Mouse (Mus musculus): ENCODE results near the gene Capza2.
"Not testable (repeated sequence)": the region's sequence is repeated elsewhere in the genome, so short reads cannot be mapped to it uniquely, and the experiment has no call there.

Gene Capza2

DNA sequence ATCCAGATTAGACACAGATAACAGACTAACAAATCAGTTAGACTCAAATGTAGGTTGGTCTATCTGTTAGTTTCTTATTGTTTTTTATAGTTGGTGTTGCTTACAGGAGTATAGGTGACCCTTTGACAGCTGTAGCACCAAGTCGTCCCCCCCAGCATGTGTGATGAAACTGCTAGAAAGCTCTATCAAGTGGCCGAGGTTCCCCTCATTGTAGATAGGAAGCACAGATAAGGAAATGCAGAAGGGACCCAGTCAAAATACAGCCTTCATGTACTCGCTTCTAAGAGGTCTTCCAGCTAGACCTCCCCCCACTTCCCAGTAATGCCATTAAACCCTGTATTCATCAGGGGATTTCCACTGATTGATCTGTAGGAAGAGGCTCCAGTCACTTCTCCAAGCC, 6.7 kb downstream of the Capza2 start:
- no peak for DNase-seq

GRCm38 (mm10) chr6:17646107-17646506, 10.1 kb downstream of the Capza2 start:
- no peak for DNase-seq

DNA sequence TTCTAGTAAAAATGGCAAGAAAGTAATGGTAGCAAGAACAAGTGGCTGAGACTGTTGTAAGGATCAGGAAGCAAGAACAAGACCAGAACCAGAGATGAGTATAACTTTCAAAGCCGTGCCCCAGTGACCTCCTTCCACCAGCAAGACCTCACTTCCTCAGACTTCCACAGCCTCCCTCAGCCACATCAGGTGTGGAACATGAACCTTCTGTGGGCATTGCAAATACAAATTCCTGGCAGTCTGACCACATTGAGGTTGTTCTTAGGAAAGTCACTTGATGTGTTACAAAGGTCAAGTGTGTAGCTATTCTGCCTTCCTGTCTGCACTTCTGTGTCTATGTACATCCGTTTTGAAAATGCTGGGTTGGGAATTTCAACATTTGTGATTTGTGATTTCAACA, 16.1 kb downstream of the Capza2 start:
- no peak for DNase-seq

DNA sequence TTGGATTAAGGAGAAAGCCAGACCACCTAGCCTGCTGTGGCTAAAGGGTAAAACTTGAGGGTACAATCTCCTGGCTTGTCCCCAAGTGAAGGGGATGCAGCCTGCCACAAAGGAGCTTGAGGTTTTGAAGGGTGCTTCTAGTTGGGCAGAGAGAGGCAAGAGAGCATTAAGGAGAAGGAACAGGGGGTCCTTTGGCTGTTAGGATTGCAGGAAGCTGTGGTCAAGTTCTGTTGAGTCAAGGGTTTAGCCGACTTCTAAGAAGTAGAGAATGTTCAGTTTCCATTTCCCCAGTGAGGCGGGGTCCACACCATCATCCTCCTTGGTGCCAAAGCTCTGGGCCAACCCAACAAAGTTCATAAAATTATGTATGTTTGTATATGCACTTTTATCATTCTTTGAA, 19.0 kb downstream of the Capza2 start:
- DNase-seq = no peak

- no peak for DNase-seq
Measured at GRCm38 (mm10) chr6:17657308-17657707, 21.3 kb downstream of the Capza2 start.

GRCm38 (mm10) chr6:17665348-17665747, 29.3 kb downstream of the Capza2 start:
- DNase-seq = no peak

DNA sequence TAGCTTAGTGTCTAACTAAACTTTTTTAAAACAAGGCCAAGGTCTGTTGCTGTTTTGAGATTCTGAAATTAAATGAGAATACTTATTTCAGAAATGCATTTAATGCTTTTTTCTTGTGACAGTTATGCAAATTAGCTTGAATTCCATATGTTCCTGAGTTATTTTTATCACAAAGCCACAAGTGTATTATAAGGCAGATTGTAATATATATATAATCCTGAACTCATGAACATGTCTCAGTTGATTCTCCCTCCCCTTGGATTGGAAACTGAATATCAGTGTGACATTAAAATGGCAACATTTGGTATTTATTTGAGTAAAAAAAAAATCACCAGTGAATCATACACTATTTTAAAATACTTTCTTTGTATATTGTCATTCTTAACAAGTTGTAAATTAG, 30.0 kb downstream of the Capza2 start:
- no peak for DNase-seq

DNA sequence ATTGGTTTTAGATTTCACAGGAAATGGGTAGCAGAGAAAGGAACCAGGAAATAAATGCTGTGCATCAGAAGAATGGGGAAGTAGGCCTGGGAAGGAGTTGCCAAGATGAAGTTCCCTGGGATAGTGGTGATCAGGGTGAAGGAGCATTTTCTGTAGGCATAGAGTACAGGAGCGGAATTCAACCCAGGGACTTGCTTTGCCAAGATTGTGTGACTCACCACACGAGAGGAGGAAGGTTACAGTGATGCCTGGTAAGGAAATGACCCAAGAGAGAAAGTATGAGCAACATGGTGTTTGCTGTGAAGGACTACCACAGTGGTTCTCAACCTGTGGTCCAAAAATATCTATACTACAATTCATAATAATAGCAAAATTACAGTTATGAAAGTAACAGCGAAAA, 31.8 kb downstream of the Capza2 start:
- no peak for DNase-seq

DNA sequence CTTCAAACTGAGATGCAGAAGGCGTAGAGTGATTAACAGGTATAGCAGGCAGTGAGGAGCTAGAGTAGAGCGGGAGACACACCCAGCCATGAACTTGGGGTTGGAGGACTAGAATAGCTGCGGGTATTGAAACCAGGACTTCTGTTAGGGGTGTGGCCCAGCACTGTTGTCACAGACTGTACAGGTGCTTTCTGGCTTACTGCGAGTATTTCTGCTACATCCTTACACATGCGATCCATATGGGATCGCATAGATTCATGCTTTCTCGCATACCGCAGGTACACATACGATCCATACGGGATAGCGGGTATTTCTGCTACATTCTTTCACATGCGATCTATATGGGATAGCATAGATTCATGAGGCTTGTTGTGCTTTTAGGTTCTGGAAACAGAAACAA, 32.3 kb downstream of the Capza2 start:
- DNase-seq = no peak

- no peak for DNase-seq
Measured at GRCm38 (mm10) chr6:17669826-17670225, 33.8 kb downstream of the Capza2 start.

- peak; percentile 67 for DNase-seq
Measured at GRCm38 (mm10) chr6:17675019-17675756, 39.2 kb downstream of the Capza2 start.

- DNase-seq = no peak
Measured at GRCm38 (mm10) chr6:17677008-17677407, 41.0 kb downstream of the Capza2 start.

DNA sequence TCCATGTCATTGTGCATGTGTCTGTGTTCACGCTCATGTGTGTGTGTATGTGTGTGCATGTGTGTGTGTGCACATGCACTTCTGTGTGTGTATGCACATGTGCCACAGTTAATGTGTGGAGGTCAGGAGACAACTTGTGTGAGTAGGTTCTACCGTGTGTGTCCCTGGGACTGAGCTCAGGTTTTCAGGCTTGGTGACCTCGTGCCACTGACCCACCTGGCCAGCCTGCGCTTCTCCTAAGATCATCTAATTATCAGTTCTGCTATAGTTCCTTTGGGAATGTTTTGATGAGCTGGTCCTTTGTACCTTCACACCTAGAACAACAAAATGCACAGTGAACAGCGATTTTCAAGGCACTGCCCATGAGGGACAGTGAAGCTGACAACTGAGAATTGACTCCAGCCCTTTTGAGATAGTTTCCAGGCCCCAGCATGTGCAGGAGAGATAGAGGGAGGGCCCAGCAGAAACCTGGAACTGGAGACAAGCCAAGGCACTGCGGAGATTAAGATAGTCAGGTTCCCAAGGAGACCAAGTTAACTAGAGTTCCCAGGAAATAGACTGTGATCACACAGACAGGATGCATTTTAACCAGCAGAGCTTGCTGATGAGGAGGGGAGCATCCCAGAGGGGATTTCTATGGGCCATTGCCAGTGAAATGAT, 44.4 kb downstream of the Capza2 start:
- DNase-seq = no peak

- DNase-seq = no peak
Measured at GRCm38 (mm10) chr6:17681810-17682209, 45.8 kb downstream of the Capza2 start.

DNA sequence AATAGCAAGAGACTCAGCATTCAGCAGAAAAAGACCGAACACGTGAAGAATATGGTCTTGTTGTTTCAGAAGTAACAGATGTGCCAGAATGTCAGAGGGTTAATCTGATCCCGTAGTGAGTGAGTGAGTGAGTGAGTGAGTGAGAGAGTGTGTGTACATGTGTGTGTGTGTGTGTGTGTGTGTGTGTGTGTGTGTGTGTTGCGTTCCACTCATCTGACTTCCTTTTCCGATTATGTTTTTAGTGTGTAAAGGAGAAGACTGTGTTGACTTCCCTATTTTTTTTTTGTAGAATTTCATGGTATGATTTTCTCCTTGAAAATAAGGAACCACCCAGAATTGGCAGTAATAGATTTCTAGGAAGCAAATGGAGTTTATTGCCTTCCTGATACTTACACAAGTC, 52.6 kb downstream of the Capza2 start:
- DNase-seq = no peak

DNA sequence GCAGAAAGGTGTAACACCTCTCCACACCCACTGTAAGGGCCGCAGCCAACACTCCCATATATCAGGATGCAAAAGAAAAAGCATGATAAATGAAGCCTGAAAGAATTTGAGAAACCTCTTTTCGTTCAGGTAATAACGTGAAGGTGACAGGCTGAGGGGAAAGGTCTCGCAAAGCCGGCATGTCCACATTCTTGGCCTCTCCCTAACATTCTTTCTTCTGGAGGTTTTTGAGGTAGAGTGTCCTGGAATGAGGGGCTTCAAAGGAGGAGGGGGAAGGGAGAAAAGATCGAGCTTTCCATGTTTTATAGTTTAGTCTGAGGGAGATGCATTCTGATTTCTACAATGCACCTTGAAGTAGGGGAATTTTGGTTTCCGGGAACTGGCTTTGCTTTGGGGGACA, 56.6 kb downstream of the Capza2 start, which contains the start of gene St7:
St7 (plus strand) TSS at position 287 of the 400 bp plus-strand sequence.
- DNase-seq = no peak

DNA sequence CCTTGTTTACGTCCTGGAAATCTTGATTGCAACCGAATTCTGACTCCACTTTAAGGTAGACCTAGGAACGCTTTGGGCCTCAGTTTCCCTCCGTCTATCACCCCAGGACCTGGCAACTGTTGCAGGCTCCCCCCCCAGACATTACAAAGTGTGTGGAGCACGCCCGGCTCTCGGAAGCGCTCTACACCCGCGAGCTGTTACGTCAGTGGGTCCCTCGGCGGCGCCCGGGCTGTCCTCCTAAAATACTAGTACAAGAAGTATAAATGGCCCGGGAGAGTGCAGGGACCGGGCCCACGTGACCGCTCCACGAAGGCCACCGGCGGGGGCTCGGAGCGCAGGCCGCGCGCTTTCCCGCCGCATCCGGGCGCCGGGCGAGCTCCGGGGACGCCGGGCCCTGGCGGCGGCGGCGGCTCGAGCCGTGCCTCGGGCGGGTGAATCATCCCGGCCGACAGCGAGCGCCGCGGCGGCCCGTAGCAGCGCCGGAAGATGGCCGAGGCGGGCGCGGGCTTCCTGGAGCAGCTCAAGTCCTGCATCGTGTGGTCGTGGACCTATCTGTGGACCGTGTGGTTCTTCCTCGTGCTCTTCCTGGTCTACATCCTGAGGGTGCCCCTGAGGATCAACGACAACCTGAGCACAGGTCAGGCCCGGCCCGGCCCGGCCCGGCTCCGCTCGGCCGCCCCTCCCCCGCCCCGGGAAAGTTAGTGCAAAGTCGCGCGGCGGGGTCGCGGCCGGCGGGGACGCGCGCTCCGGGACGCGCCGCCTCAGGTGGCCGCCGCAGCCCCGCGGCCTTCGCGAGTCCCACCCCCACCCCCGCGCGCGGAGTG, 57.9 kb downstream of the Capza2 start:
- DNase-seq = peak; percentile 71

GRCm38 (mm10) chr6:17694550-17694951, 58.5 kb downstream of the Capza2 start:
- peak; percentile 78 for DNase-seq

- DNase-seq = peak; percentile 70
Measured at GRCm38 (mm10) chr6:17696321-17696734, 60.3 kb downstream of the Capza2 start.

- no peak for DNase-seq
Measured at GRCm38 (mm10) chr6:17700936-17701612, 65.0 kb downstream of the Capza2 start.

DNA sequence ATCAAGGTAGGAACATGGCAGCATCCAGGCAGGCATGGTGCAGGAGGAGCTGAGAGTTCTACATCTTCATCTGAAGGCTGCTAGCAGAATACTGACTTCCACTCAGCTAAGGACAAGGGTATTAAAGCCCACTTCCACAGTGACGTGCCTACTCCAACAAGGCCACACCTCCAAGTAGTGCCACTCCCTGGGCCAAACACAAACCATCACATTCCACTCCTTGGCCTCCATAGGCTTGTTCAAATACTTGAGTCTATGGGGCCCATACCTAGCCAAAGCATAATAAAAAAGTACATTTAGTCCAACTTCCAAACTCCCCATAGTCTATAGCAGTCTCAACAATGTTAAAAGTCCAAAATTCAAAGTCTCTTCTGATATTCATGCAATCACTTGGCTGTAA, 68.0 kb downstream of the Capza2 start:
- not testable (repeated sequence) for DNase-seq

DNA sequence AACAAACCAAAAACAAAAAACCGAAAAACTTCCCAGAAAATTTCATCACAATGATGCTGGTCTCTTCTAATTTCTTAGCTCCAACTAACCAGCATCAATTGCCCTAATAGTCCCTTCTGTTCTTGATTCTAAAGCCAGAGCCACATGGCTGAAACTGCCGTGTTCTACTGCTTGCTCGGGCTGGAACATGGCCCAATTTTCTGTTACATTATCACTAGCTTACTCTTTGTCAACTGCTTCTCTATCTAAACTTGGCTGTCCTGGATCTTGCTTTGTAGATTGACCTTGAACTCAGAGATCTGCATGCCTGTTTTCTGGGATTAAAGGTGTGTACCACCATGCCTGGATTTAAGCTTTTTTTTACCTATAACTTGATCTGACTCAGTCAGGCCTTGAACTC, 69.9 kb downstream of the Capza2 start:
- DNase-seq = no peak
